Comparison of ENCODE assay signal across 24 mouse cellular contexts in the genomic region with DNA sequence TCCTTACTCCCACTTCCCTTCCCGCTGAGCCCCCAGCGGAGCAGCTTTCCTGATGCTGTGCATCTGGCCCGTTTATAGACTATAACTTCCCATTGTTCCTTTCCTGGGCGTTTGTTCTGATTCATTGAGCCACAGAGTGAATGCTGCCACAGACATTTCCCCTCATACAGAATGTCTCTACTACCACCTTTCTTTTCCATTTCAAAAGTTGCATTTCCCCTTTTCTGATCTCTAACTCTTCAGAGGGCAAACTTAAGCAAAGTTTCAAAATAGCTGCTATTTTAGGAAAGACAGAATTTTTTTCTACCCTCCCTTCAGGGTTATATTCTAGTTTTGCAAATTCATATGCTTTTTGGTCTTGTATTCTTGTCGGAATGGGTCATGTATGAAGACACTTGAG.
"Had no signal": no experiment of that assay in that cellular context is flagged by ENCODE, and none has a peak within 500 bp of the region (broad histone marks: within the 10 kb centered on the region; RNA-seq: fewer than 3 reads in every experiment).

No protein-coding gene starts in this region.

- H3K4me3 ChIP-seq: layer of hippocampus, adult 2 months; limb, embryonic 12.5 days; limb, embryonic 15.5 days; midbrain, embryonic 12.5 days; myocyte; neural tube, embryonic 15.5 days; stomach, embryonic 15.5 days had no signal

- H3K36me3 ChIP-seq: limb, embryonic 12.5 days; limb, embryonic 15.5 days; midbrain, embryonic 12.5 days; neural tube, embryonic 15.5 days; stomach, embryonic 15.5 days had no signal

- H3K4me2 ChIP-seq: limb, embryonic 12.5 days; limb, embryonic 15.5 days; liver, embryonic 11.5 days; lung, embryonic 14.5 days; midbrain, embryonic 12.5 days; neural tube, embryonic 15.5 days; stomach, embryonic 15.5 days had no signal

- H3K27ac ChIP-seq: kidney, postnatal 0 days; layer of hippocampus, adult 2 months; limb, embryonic 12.5 days; limb, embryonic 15.5 days; liver, embryonic 14.5 days; macrophage; midbrain, embryonic 12.5 days; neural tube, embryonic 15.5 days; stomach, embryonic 15.5 days had no signal

- ATAC-seq: intestine, postnatal 0 days; liver, postnatal 0 days; lung, postnatal 0 days; midbrain, embryonic 16.5 days had no signal

- H3K4me1 ChIP-seq: limb, embryonic 12.5 days; limb, embryonic 15.5 days; midbrain, embryonic 12.5 days had no signal

- H3K27me3 ChIP-seq: limb, embryonic 12.5 days; limb, embryonic 15.5 days; midbrain, embryonic 12.5 days; neural tube, embryonic 15.5 days; stomach, embryonic 15.5 days had no signal

- DNase-seq: kidney, adult 2 months; kidney, postnatal 25 days; layer of hippocampus, postnatal 36 days; left cerebral cortex, postnatal 4 days; liver, postnatal 0 days; lung, embryonic 14.5 days; right cerebral cortex, adult 18-20 months; right cerebral cortex, postnatal 14 days; right cerebral cortex, postnatal 4 days; thymus, postnatal 4 days had no signal

- H3K9ac ChIP-seq: limb, embryonic 12.5 days; limb, embryonic 15.5 days; liver, embryonic 14.5 days; liver, postnatal 0 days; lung, embryonic 14.5 days; midbrain, embryonic 12.5 days; neural tube, embryonic 15.5 days; stomach, embryonic 15.5 days had no signal

- H3K9me3 ChIP-seq: limb, embryonic 12.5 days; limb, embryonic 15.5 days; midbrain, embryonic 12.5 days; neural tube, embryonic 15.5 days; stomach, embryonic 15.5 days had no signal
